Mouse (Mus musculus): ENCODE measurements around the gene Rack1.

Gene Rack1

GRCm38 (mm10) chr11:48796290-48796689 lies 3.8 kb upstream of the Rack1 start:
- no peak for DNase-seq

- DNase-seq, result no peak
Measured at GRCm38 (mm10) chr11:48797287-48797686, 2.8 kb upstream of the Rack1 start.

GRCm38 (mm10) chr11:48798308-48798707 lies 1.8 kb upstream of the Rack1 start:
- DNase-seq, result no peak

DNA sequence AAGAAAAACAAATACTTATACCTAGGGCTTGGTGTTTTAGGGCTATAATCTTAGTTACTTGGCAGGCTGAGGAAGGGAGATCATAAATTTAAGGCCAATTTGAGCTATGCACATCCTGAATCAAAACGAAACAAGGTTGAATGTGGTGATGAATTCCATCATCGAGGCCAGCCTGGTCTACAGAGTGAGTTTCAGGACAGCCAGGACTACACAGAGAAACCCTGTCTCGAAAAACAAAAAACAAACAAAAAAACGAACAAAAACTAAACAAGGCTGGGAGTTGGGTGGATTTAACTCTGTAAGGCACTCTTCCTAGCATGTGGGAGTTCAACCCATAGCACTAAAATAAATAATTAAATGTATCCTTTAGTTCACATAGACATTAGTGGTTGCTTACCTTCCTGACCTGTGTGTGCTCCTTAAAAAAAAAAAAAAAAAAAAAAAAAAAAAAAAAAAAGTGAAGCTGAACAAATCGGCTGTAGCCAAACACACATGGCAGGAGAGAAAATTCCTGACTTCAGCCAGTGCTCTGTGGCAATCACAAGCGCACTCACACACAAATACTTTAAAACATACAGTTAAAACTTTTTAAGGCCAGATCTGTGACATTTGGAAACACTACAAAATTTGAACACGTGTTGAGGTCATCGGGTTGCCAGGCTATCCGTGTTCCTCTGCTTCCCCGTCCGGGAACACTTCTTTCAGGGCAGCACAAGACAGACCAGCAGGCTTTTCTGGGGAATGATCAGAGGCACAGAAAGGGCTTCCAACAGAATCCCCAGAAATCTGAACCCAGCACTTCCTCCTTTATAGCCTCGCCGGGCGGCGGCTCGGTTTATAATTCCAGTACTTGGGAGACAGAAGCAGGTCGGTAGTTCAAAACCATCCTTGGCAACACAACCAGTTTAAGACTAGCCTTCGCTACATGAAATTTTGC lies 880 bp upstream of the Rack1 start:
- no peak for DNase-seq

- no peak for DNase-seq
Measured at GRCm38 (mm10) chr11:48801831-48802772, 2.0 kb downstream of the Rack1 start.

DNA sequence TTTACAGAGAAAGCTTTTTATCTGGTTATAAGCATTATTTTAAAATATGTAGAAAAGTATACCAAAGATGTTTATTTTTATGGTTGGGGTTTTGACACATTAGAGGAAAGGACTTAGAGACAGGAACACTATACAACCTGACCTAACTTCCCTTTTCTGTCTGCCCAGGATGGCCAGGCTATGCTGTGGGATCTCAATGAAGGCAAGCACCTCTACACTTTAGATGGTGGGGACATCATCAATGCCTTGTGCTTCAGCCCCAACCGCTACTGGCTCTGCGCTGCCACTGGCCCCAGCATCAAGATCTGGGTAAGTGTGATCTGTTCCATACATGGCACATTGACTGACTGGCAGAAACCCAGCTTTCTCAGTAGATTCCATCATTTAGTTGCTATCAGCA lies 3.9 kb downstream of the Rack1 start:
- DNase-seq, result no peak

DNA sequence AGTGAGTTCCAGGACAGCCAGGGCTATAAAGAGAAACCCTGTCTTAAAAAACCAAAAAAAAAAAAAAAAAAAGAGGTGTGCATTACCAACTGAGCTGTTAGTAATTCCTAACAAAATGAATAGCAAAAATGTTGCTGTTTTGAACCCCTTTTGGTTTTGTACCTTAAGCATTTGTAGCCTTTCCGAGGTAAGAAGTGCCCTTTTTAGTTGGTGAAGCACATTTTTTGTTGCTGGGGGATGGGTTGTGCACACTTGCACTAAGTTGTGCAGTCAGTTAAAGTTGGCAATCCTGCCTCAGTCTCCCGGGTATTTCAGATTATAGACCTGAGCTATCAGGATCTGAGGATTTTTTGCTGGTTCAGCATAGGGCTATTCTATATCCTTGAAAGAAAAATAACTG lies 4.8 kb downstream of the Rack1 start:
- DNase-seq, result no peak

DNA sequence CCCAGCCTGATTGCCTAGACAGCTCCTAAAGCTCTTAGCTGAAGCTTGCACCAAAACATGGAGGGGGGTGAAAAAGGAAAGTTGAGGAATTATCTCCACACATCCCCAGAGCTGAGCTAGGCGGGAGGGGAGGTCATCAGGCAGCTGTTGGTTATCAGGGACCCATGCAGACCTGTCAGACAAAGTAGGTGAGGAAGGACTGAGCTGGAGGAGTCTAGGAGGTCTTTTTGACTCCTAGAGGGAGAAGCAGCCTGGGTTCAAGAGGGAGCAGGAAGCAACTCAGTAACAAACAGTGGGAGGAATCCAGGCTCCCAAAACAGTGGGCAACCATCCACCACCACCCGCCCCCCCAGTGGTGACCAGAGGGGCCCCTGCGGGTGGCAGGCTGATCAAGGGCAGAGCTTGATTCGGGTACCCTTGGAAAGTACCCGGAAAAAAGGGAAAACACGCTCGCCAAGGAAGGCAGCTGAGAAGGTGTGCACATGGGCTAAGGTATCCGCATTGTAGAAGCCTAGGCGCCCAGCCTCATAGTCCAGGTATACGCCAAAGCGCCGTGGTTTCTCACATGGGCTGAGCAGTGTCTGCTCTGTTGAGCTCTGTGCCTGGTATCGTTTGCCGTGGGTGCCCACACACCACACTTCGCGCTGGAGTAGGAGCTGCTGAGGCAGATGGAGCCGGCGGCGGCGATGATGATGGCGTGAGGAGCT lies 6.9 kb downstream of the Rack1 start:
- DNase-seq, result no peak

DNA sequence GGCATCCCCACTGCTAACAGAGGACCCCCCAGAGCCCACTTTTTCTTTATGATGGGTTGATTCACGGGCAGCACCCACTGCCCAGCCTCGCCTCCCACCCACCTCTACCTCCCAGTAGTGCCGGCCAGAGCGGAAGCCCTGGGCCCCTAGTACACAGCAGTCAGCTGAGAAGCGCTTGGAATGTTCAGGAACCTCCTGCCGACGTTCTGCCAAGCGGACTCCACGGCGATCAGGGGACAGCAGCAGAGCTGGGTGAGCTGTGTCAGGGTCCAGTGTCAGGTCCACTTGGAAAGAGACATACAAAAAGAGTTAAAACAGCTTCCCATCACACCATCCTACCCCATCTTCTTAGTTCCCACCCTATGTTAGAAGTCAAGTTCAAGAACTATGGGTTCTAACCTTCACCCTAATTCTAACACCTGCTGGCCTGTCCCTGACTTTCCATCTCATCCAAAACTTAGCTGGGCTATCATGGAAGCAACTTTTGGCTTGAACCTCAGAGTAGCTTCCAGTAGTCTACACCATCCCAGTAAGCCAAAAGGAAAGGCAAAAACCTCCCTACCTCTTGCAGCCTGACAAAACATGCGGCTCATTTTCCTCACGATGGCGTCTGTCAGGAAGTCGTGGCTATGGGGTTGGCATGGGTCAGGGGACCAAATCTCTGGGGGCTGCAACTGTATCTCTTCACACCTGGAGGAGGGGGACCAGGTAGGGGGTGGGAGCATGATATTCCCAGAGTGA lies 7.6 kb downstream of the Rack1 start:
- DNase-seq, result no peak

DNA sequence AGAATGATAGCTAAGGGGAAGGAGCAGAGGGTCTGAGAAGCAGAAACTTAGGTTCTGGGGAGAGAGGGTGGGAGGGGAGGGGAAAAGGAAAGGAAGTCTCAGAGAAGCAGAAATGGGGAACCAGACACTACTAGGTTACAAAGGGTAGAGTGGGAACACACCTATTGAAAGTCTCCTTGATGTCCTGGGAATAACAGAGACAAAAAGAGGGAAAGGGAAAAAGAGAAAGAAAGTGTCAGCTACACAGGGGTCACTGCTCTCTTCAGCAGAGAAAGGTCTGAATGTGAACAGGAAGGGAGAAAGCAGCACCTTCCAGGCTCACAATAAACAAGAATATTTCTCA lies 8.1 kb downstream of the Rack1 start:
- DNase-seq, result no peak

- DNase-seq, result no peak
Measured at GRCm38 (mm10) chr11:48808737-48809433, 8.8 kb downstream of the Rack1 start.

GRCm38 (mm10) chr11:48809434-48809830 lies 9.3 kb downstream of the Rack1 start:
- DNase-seq, result no peak

DNA sequence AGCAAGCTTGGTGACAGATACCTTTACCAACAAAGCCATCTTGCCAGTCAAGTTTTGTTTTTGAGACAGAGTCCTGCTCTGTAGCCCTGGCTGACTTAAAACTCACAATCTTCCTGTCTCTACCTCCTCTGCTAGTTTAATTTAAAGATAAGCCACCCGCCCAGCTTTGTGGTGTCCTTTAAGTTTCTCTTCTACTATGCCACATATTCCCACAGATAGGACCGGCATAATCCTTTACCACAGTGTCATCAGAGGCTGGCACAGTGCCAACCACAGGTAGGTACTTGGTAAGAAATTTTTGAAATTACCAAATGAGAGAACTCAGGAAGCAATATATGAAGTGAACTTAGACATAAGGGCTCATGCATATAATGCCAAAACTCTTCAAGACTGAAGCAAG lies 10.0 kb downstream of the Rack1 start:
- no peak for DNase-seq

- no peak for DNase-seq
Measured at GRCm38 (mm10) chr11:48813782-48814181, 13.7 kb downstream of the Rack1 start.

- DNase-seq, result no peak
Measured at GRCm38 (mm10) chr11:48815851-48816250, 15.7 kb downstream of the Rack1 start.

DNA sequence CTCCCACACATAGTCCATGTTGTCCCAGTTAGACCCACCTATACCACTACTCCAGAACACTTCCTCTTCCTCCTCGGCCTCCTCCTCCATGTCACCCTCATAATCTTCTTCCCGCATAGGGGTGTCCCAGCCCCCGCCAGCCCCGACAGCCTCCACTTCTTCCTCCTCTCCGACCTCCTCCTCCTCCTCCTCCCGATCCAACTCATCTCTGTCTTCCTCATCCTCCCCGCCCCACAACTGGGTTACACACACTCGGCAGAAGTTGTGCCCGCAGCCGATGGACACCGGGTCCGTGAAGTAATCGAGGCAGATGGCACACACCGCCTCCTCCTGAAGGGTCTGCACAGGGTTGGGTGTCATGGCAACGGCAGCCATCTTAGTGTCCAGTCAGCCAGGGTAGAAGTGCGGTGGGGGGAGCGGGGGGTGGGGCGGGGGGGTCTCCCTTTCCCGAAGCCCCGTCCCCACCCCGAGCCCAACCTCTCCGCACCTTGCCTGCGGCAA lies 16.2 kb downstream of the Rack1 start:
- peak; percentile 51 for DNase-seq

DNA sequence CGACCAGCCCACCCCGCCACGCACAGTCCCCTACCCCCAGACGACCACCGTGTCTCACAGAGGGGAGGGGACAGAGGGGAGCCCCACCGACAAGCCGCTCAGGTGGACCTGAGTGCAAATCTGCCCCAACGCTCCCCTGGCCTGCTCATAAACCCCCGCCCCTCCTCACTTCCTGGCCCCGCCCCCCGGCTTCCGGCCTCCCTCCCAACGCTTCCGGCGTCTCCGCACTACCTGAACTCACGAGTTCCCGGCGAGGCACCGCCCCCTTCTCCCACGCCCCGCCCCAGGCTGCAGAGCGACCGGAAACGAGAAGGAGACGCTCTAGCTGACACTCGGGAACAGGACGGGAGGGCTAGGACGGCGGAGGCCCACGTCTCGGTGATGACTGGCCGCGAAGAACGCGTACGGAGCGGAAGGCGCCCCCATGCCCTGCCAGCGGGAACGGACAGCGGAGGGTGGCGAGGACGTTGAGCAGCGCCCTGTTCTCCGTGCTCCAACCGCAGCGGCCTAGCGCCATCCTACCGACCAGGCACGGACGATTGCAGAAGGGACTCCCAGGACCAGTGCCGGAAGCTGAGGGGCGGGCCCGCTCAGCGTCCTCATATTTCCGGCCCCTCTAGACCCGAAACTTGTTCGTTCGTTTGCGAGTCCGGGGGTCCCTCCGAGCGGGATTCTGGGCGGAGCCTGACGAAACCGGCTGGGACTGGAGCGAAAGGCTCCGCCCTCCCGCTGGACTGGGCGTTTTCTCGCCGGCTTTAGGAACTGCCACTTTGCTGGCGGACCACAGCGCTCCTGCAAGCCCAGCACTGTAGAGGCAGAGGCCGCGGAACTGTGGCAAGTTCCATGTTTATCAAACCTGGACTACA lies 16.9 kb downstream of the Rack1 start, which contains the start of gene Trim41:
Gene Trim41 (minus strand): TSS at position 554 of the 866 bp plus-strand sequence.
- DNase-seq, result peak; percentile 99

DNA sequence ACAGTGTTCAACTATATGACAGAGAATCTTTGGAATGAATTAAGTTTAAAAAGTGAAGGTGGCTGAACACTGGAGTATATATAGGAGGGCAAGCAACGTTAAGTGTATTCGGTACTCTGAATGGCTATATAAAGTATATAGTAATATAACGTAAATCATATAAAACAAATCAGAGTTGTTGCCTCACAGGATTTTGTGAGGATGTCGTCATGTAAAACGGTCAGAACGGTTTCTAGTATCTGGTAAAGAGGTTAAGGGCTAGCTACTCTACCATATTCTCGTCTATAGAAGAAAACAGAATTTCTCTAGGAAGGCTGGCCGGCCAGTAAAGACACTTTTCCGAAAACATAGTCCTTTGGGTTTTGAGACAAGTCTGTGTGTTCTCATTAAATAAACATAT lies 17.7 kb downstream of the Rack1 start:
- no peak for DNase-seq

DNA sequence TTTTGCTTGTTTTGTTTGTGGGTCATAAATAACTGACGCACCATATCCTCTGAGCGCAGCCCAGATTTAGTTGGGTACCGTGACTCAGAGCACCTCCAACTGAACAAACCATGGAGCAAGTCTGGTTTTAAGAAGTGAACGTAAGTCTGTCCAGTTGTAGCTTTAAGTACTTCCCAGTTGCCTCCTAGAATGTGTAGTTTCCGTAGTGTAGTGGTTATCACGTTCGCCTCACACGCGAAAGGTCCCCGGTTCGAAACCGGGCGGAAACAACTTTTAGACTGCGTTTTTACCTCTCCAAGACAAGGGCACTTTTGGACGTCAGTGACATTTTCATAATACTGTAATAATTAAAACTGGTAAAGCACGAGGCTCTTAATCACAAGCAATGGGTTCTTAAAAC lies 18.2 kb downstream of the Rack1 start:
- DNase-seq, result peak; percentile 91

DNA sequence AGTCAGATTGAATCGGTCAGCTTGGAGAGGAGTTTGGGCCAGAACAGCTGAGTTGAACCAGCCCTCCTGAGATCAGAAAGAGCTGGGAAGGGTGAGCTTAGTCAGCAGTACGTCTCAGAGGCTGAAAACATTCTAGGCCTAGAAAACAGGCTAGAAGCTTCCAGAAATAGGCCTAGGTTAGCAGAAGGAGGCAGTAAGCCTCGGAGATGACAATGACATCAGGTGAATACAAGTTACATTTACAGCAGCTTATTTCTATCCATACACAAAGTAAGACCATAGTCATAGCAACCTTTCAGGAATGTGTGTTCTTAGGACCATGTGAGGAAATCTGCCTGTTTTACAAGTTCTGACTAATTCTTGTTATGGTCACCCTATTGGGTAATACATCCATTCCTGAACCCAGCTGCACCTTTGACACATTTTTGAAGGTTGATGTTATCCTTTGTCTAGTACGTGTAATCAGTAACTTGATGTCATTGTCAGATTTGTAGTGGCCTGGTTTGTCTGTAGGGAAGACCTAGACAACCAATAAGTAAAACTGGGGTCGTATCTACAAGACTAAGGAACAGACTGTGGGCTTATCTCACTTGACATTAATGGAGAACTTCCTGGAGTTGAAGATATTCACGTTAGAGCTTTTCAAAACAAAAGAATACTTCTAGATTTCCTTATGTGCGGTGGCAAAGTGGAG lies 19.6 kb downstream of the Rack1 start:
- DNase-seq, result no peak
